Mouse (Mus musculus) midbrain, embryonic 11.5 days (tissue): ENCODE measurements around the gene Fsd1. TPM values are rescaled to one million over a fixed set of nuclear protein-coding genes. Genes with fewer than 3 reads are reported as not detected.

Experiments used
- ATAC-seq: fragments of 200-750 bp; cut with Nextera tagmentation; 2 replicates; pipeline ENCODE4 v1.8.0; 2017; ENCODE audit warnings: moderate TSS enrichment, moderate library complexity; ENCODE audit not compliant: low FRiP score
- DNase-seq: peaks from one replicate; pipeline ENCODE4 v3.0.0; 2015; ENCODE audit warnings: low spot score; ENCODE audit errors: missing footprints
- H3K27ac ChIP-seq: fragments of 300-500 bp; sonication (generic); 2 replicates; pipeline ENCODE4 v1.5.1; 2014; ENCODE audit warnings: low read depth, low read length
- H3K27me3 ChIP-seq: fragments of 300-500 bp; sonication (generic); 2 replicates; pipeline ENCODE4 v1.6.1; 2014; ENCODE audit warnings: mild to moderate bottlenecking, low read length, moderate library complexity, mixed read lengths; ENCODE audit not compliant: control insufficient read depth, insufficient read depth
- H3K36me3 ChIP-seq: fragments of 300-500 bp; sonication (generic); 2 replicates; pipeline ENCODE4 v1.6.1; 2014; ENCODE audit warnings: mild to moderate bottlenecking, low read length, moderate library complexity, mixed read lengths; ENCODE audit not compliant: control insufficient read depth, insufficient read depth
- H3K4me1 ChIP-seq: fragments of 300-500 bp; sonication (generic); 2 replicates; pipeline ENCODE4 v1.6.1; 2014; ENCODE audit warnings: low read length; ENCODE audit not compliant: control insufficient read depth, insufficient read depth
- H3K4me2 ChIP-seq: fragments of 300-500 bp; sonication (generic); 2 replicates; pipeline ENCODE4 v1.6.1; 2014; ENCODE audit warnings: mild to moderate bottlenecking, moderate library complexity
- H3K4me3 ChIP-seq: fragments of 300-500 bp; sonication (generic); 2 replicates; pipeline ENCODE4 v1.5.1; 2014; ENCODE audit warnings: low read depth, low read length
- H3K9ac ChIP-seq: fragments of 300-500 bp; sonication (generic); 2 replicates; pipeline ENCODE4 v1.6.1; 2014; ENCODE audit warnings: low read length
- H3K9me3 ChIP-seq: fragments of 300-500 bp; sonication (generic); 2 replicates; pipeline ENCODE4 v1.6.1; 2016; ENCODE audit warnings: low read length; ENCODE audit not compliant: control insufficient read depth
- WGBS: fragments of 180-500 bp; shearing (Covaris S2); extraction: QIAGEN DNeasy Blood & Tissue Kit; methylation state at CpG from one replicate; pipeline ENCODE4 v1.1.7; 2014; 5-methylcytosine and 5-hydroxymethylcytosine counted together
- polyA plus RNA-seq: library from polyadenylated mRNA; unstranded; fragments of >200 nt; fragmentation: Nextera tagmentation; extraction: Ambion mirVana; gene quantifications from 2 replicates; pipeline ENCODE4 v1.2.1, GENCODE M21; 2014

Gene Fsd1
- polyA plus RNA-seq, 1 experiment from 2014 or later: 61.2 TPM

DNA sequence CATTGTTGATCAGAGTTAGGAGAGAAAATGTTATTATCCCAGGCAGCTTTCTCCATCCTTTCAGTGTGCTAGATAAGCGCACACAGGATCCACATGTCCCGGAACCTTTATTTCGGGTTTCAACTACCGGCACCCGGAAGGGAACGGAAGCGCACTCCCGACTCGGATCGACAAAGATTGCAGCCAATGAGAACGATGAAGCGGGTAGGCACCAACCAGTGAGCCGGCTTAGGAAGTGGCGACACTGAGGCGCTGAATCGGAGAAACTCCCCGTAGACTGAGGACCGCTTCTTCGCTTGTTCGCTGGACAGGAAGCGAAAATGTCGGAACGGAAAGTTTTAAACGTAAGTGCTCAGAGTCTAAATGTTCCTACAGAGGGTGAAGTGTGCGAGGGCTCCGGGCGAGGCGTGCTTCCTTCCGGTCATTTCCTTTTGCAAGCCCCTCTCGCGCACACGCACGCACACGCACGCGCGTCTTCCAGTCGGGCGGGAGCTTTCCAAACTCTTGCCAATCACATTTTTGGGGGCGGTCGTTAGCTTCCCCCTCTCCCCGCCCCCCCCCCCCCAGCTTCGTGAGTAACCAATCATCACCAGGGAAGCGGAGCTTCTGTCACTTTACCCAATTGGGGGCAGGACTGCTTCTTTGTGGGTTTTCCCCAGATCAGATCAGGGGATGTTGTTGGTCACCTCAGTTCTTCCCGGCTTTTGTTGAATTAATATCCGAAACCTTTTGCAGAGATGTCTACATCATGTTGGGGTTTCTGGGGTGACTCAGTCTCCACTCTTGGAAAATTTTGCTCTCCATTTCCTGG lies 27.2 kb upstream of the Fsd1 start, which contains the start of gene Yju2:
TSS of gene Yju2 (plus strand) at position 182 of the 811 bp plus-strand sequence.
- Histone ChIP-seq H3K4me1 (peaks cover 18% of the 10 kb centered on the region), H3K9me3 (no peaks in the 10 kb centered on the region), H3K27ac (peak within 1 kb of the TSS; percentile 92), H3K9ac (peak within 1 kb of the TSS; percentile 76), H3K36me3 (no peaks in the 10 kb centered on the region), H3K27me3 (no peaks in the 10 kb centered on the region), H3K4me2 (peak within 1 kb of the TSS; percentile 74), H3K4me3 (peak within 1 kb of the TSS; percentile 56)
- WGBS: under 1% methylated on average over 46 of the region's 46 CpGs
- ATAC-seq: peak; percentile 91
- peak; percentile 99 for DNase-seq

DNA sequence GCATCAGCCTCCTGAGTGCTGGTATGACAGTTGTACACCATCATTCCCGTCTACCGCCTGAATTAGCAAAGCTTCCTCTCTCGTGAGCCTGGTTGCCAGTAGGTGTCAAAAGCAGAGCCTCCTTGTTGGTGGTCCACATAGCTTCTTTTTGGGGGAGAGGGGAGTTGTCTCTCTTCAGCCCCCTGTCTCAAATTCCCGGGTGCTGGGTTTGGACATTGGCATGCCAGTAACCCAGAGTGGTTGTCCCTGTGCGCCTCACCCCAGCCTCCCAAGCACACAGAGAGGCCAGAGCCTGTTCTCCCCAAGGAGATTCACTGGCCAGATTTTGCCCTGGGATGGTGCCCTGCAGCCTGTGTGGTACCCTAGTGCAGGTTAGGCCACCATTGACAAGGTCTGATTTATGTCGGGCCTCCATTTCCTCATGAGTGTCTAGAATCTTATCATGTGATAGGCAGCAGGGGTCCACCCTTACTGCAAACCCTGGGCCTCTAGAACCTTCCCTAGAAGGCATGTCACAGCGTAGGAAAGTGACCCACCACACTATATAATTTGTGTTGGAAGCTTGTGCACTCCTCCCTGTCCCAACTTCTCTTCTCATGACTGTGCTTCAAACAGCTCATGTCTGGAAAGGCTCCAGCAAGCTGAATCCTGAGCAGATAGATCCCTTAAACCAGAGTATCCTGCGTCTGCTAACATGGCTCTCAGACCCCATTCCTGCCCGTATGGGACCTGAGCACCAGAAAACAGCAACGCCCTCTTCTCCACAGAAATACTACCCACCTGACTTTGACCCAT lies 26.2 kb upstream of the Fsd1 start:
- H3K36me3 ChIP-seq: peaks cover 6% of the 10 kb centered on the region; the same call in 1 of the 2 replicates
- DNase-seq (no peak), ATAC-seq (no peak)
- H3K9ac ChIP-seq: peak overlapping the region; percentile 52; the same call in 1 of the 2 replicates
- 81% methylated on average over 10 of the region's 10 CpGs for WGBS
- H3K4me1 ChIP-seq: peaks cover 18% of the 10 kb centered on the region
- peak overlapping the region; percentile 56 for H3K4me3 ChIP-seq
- no peaks in the 10 kb centered on the region for H3K27me3 ChIP-seq
- H3K27ac ChIP-seq: no peak overlapping the region
- H3K4me2 ChIP-seq: peak overlapping the region; percentile 74
- H3K9me3 ChIP-seq: no peaks in the 10 kb centered on the region

DNA sequence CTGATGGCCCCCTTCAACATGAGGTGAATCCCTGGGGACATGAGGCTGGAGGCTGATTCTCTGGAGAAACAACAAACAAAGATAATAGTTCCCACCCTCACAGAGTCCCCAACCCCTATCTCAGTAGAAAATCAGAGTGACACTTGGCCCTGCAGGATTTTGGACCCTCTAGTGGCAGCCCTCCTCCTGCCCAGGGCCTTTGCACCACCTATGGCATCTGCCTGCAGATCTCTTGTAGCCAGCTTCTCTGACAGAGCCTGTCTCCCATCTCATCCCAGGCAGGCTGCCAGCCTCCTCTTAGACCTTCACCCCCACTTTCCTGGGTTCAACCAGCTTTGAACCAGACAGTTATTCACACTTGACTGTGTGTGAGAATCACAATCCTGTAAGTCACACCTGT lies 25.5 kb upstream of the Fsd1 start:
- DNase-seq: no peak
- H3K4me1 ChIP-seq: peaks cover 18% of the 10 kb centered on the region
- H3K27me3 ChIP-seq: no peaks in the 10 kb centered on the region
- H3K9me3 ChIP-seq: no peaks in the 10 kb centered on the region
- no peak overlapping the region for H3K9ac ChIP-seq
- no peak overlapping the region for H3K4me2 ChIP-seq
- H3K4me3 ChIP-seq: no peak overlapping the region
- H3K36me3 ChIP-seq: peaks cover 8% of the 10 kb centered on the region
- H3K27ac ChIP-seq: no peak overlapping the region
- ATAC-seq: no peak

DNA sequence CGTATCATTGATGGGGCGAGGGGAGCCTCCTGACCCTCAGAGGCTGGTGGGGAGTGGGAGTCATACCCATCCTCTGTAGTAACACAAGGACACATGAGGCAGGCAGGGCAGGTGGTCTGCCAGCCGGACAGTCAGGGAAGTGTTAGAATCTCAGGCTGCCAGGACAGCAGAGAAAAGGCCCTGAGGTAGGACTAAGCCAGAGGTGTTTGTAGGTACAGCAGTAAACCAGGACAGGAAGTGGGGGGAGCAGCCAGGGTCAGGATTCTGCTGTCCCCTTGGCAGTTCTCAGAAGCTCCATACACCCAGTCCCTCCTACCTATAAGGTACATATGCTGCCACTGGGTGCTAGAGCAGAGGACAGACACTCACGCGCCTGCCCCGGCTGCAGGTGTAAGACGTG lies 24.7 kb upstream of the Fsd1 start:
- Histone ChIP-seq H3K9me3 (no peaks in the 10 kb centered on the region), H3K9ac (no peak overlapping the region), H3K36me3 (peaks cover 9% of the 10 kb centered on the region), H3K4me3 (no peak overlapping the region), H3K27me3 (no peaks in the 10 kb centered on the region), H3K4me1 (peaks cover 12% of the 10 kb centered on the region), H3K4me2 (no peak overlapping the region), H3K27ac (no peak overlapping the region)
- 97% methylated on average over 7 of the region's 7 CpGs for whole genome bisulfite sequencing
- ATAC-seq (no peak), DNase-seq (no peak)

DNA sequence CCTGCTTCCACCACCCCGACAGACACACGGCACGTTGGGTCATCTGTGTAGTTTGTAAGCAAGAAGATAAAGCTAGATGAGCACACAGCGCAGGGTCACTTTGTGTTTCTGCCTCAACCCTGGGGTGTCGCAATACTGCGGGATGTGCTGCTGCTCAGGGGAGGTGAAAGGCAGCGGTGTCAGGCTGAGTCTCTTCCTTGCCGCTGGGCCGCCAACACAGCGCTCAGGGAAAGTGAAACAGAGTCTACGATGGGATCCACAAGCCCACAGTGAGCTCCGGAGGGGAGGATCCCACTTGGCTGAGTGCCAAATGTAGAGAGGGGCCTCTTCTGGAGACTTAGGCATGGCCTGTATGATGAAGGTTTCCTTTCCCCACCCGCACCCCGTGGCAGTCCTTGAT lies 23.1 kb upstream of the Fsd1 start:
- Histone ChIP-seq H3K4me2 (no peak overlapping the region), H3K27ac (no peak overlapping the region), H3K4me1 (peaks cover 8% of the 10 kb centered on the region), H3K9me3 (no peaks in the 10 kb centered on the region), H3K27me3 (no peaks in the 10 kb centered on the region), H3K9ac (no peak overlapping the region), H3K36me3 (peaks cover 12% of the 10 kb centered on the region), H3K4me3 (no peak overlapping the region)
- ATAC-seq: no peak
- no peak for DNase-seq
- WGBS: 92% methylated on average over 14 of the region's 14 CpGs

DNA sequence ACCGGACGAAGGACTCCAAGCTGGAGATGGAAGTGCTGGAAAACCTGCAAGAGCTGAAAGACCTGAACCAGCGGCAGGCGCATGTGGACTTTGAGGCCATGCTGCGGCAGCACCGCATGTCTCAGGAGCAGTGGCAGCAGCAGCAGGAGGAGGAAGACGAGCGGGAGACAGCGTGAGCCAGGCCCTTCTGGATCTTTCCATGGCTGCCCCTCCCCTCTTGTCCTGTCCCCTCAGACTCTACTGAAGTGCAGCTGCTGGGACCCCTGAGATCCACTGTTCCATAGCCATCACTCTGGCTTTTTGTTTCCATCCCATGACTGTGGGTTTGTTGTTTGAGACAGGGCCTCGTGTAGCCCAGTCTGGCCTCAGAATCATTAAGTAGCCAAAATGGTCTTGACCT lies 21.8 kb upstream of the Fsd1 start:
- H3K9me3 ChIP-seq: no peaks in the 10 kb centered on the region
- 96% methylated on average over 10 of the region's 10 CpGs for WGBS
- peaks cover 4% of the 10 kb centered on the region for H3K4me1 ChIP-seq
- H3K4me3 ChIP-seq: no peak overlapping the region
- H3K36me3 ChIP-seq: peaks cover 12% of the 10 kb centered on the region
- H3K27ac ChIP-seq: no peak overlapping the region
- DNase-seq (no peak), ATAC-seq (no peak)
- H3K9ac ChIP-seq: no peak overlapping the region
- H3K27me3 ChIP-seq: no peaks in the 10 kb centered on the region
- no peak overlapping the region for H3K4me2 ChIP-seq

DNA sequence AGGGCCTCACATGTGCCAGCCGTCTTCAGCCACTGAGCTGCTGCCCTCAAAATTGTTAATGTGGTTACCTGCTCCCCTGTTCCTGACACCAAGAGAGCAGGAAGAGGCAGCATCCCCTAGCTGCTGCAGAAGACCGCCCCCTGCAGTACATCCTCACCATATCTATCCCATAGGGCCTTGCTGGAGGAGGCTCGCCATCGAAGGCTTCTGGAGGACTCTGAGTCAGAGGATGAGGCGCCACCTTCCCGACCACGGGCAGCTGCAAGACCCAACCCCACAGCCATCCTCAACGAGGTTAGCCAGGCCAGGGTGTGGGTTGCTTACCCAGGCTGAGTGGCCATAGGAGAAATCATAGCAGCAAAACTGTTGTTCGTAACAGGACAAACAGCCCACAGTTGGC lies 21.3 kb upstream of the Fsd1 start:
- Histone ChIP-seq H3K4me3 (no peak overlapping the region), H3K4me2 (no peak overlapping the region), H3K36me3 (peaks cover 12% of the 10 kb centered on the region), H3K9ac (no peak overlapping the region), H3K27me3 (no peaks in the 10 kb centered on the region), H3K27ac (no peak overlapping the region), H3K4me1 (peaks cover 4% of the 10 kb centered on the region), H3K9me3 (no peaks in the 10 kb centered on the region)
- DNase-seq (no peak), ATAC-seq (no peak)
- WGBS: 83% methylated on average over 9 of the region's 9 CpGs

DNA sequence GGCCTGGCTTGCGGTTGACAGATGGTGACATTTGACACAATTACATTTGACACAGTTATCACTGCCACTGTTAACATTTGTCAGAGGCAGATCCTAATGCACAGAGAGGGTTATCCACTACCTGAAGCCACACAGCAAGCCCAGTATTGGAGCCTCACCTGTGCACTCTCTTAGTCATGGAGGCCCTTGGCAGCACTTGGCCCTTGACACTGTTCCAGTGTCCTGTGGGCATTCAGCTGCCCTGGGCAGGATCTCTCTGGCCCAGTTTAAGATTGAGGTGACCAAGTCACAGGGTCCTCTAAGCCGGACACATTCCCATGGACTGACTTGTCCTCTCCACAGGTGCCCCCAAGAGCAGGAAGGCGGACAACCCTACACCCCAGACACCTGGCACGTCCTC lies 19.1 kb upstream of the Fsd1 start:
- no peak overlapping the region for H3K4me3 ChIP-seq
- DNase-seq: no peak
- H3K4me1 ChIP-seq: peaks cover 10% of the 10 kb centered on the region
- 93% methylated on average over 4 of the region's 4 CpGs for WGBS
- H3K27me3 ChIP-seq: no peaks in the 10 kb centered on the region
- H3K36me3 ChIP-seq: peaks cover 12% of the 10 kb centered on the region
- no peak overlapping the region for H3K27ac ChIP-seq
- no peak for ATAC-seq
- H3K9ac ChIP-seq: no peak overlapping the region
- H3K4me2 ChIP-seq: no peak overlapping the region
- no peaks in the 10 kb centered on the region for H3K9me3 ChIP-seq

DNA sequence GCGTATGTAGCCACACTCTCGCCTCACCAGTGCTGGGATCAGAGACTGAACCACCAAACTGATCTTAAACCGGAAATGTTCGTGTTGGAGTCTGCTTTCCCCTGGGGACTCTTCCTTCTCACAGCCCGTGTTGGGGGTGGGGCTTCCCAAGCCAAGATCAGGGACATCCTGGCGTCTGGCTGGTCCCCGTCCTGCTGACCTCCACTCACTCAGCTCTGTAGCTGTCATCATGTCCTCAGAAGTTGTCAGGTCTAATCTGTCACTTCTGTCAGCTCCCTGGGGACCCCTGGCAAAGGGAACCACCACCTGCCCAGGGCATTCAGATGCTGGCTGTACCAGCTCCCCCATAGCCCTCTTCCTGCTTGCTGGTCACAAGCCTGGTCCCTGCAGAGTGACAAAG lies 18.1 kb upstream of the Fsd1 start:
- Histone ChIP-seq H3K27me3 (no peaks in the 10 kb centered on the region), H3K9ac (no peak overlapping the region), H3K4me3 (no peak overlapping the region), H3K4me2 (no peak overlapping the region), H3K36me3 (peaks cover 12% of the 10 kb centered on the region), H3K4me1 (peaks cover 10% of the 10 kb centered on the region), H3K27ac (no peak overlapping the region), H3K9me3 (no peaks in the 10 kb centered on the region)
- WGBS: 72% methylated on average over 7 of the region's 7 CpGs
- DNase-seq (no peak), ATAC-seq (no peak)
